Mouse (Mus musculus) gastrocnemius, postnatal 14 days (tissue): Measurements from ENCODE around the gene H2-M10.4. TPM values are rescaled to one million over a fixed set of nuclear protein-coding genes. Genes with fewer than 3 reads are reported as not detected.
"Not testable (repeated sequence)": the region's sequence is repeated elsewhere in the genome, so short reads cannot be mapped to it uniquely, and the experiment has no call there.

Source experiments
- DNase-seq: peaks from one replicate; pipeline ENCODE4 v3.0.0; 2021; ENCODE audit warnings: mixed read lengths
- intact Hi-C: fragments of 180-260 bp; cut with DNase I; formaldehyde crosslinking; loops from one replicate; pipeline ENCODE4 v1.15.1; 2025; ENCODE audit warnings: low total_unique reads
- long read RNA-seq, 2 experiments: library from polyadenylated mRNA; stranded (forward); transcript quantifications; one replicate each; pipeline ENCODE4 v2.0.0; 2021
- total RNA-seq, 2 experiments: library from RNA; stranded (reverse); gene quantifications; 2 replicates each; pipeline ENCODE4 v1.2.3; 2021

H2-M10.4 gene
- not detected for total RNA-seq
- long read RNA-seq, experiment 1 = 0 reads
- long read RNA-seq, experiment 2 = 0 reads

GRCm38 (mm10) chr17:36462234-36462633 lies at the start of gene H2-M10.4:
Gene H2-M10.4 (minus strand): TSS chr17:36462334.
- DNase-seq = no peak
- intact Hi-C loops = no loop called here

DNA sequence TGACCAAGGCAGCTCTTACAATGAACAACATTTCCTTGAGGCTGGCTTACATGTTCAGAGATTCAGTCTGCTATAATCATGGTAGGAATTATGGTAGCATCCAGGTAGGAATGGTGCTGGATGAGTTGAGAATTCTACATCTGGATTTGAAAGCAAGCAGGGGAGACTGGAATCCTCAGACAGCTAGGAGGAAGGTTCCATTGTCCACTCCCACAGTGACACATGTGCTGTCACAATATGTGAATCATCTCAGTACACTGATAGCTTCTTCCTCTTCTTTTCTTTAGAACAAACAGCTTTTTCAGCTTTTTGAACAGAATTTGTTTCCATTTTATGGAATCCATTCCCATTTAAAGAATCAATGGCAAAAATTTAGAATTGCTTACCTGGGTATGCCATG lies 41.8 kb upstream of the H2-M10.4 start:
- DNase-seq = no peak
- intact Hi-C loops = no loop called here

GRCm38 (mm10) chr17:36500435-36500834 lies 38.3 kb upstream of the H2-M10.4 start:
- DNase-seq = no peak
- intact Hi-C loops = no loop called here

- intact Hi-C loops, DNase-seq: not testable (repeated sequence)
Observed at GRCm38 (mm10) chr17:36488181-36488580, 26.0 kb upstream of the H2-M10.4 start.

DNA sequence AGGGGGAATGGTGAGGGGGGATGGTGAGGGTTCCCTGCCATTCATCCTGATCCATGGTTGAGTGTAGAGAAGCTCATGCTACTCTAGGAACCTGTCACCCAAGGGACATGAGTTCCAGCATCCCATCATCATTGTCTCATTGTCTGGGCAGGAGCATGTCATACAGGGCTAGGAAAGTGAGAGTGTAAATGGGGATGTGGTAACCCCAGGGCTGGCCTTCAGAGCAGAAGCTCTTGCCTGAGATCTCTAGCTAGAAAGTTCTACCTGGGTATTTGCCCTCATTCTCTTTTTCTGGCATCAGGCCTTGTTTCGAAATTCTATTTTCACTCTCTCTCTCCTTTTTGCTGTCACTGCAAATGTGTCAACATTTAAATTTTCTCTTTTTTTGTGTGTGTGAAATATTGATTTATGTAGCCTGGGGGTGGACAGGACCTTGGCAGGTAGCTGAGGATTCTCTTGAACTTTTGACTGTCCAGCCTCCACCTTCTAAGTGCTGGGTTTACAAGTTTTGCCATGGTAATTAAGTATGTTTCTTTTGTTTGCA lies 24.6 kb upstream of the H2-M10.4 start:
- intact Hi-C loops = no loop called here
- no peak for DNase-seq

GRCm38 (mm10) chr17:36483865-36484264 lies 21.7 kb upstream of the H2-M10.4 start:
- DNase-seq = no peak
- intact Hi-C loops = no loop called here

- intact Hi-C loops = no loop called here
- DNase-seq = no peak
Observed at GRCm38 (mm10) chr17:36456260-36456659, 5.9 kb downstream of the H2-M10.4 start.

- intact Hi-C loops = no loop called here
Observed at GRCm38 (mm10) chr17:36431411-36431810, 30.7 kb downstream of the H2-M10.4 start.

GRCm38 (mm10) chr17:36418091-36418754 lies 43.9 kb downstream of the H2-M10.4 start:
- intact Hi-C loops = loop anchor here (5.0 to 10.0 kb wide), 2 partner anchors 63 to 111 kb away; no protein-coding TSS in a partner anchor
- no peak for DNase-seq

More at GRCm38 (mm10) chr17:36431411-36431810, 30.7 kb downstream of the H2-M10.4 start:
- DNase-seq = no peak

- intact Hi-C loops = loop anchor here (5.0 to 10.0 kb wide), 2 partner anchors 63 to 110 kb away; no protein-coding TSS in a partner anchor
Observed at GRCm38 (mm10) chr17:36417416-36417815, 44.7 kb downstream of the H2-M10.4 start.

DNA sequence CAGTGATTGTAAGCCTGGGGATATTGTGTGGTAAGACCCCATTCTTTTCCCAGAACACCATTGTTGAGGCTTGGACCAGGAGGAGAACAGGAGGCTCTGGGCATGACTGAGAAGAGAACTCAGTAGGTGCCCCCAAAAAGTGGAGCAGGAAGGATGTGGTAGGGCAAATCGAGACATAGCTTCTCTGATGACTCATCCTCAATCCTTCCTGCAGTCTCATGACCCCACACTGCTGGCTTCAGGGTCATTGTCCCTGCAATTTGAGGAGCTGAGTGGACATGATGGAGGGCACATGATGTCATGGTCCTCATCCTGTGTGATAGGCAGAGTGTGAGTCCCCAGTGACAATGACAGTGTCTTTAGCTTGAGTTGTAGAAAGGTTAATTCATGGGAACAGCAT lies 46.7 kb downstream of the H2-M10.4 start:
- no peak for DNase-seq
- intact Hi-C loops = loop anchor here (5.0 to 10.0 kb wide), 2 partner anchors 61 to 108 kb away; no protein-coding TSS in a partner anchor

More at GRCm38 (mm10) chr17:36417416-36417815, 44.7 kb downstream of the H2-M10.4 start:
- DNase-seq = no peak

- no peak for DNase-seq
- intact Hi-C loops = loop anchor here (10.0 kb wide), 1 partner anchor 60 kb away; no protein-coding TSS in a partner anchor
Observed at GRCm38 (mm10) chr17:36414361-36414760, 47.8 kb downstream of the H2-M10.4 start.

Other genes with a start within 250 kb of the H2-M10.4 start
- 10 to 100 TPM; 22.5 to 23.4 TPM for gene Rpp21, start 204.3 kb downstream of the H2-M10.4 start, total RNA-seq
- gene Trim39, start 190.1 kb downstream of the H2-M10.4 start, total RNA-seq = 1 to 10 TPM; 3.1 to 4.1 TPM
- not detected for gene H2-M10.2, start 175.8 kb downstream of the H2-M10.4 start, total RNA-seq
- gene H2-M10.1, start 136.2 kb downstream of the H2-M10.4 start, total RNA-seq = not detected
- not detected for gene H2-M10.3, start 93.9 kb downstream of the H2-M10.4 start, total RNA-seq
- not detected for gene H2-M11, start 84.7 kb upstream of the H2-M10.4 start, total RNA-seq
- gene H2-M9, start 180.3 kb upstream of the H2-M10.4 start, total RNA-seq = not detected
- not detected for gene H2-M1, start 209.9 kb upstream of the H2-M10.4 start, total RNA-seq